Mouse (Mus musculus) cerebral cortex, adult 2 months (tissue): ENCODE results near the gene 1700084M14Rik.

ENCODE experiments used
- WGBS: fragments of 180-500 bp; shearing (Covaris S2); methylation state at CpG from one replicate; pipeline ENCODE4 v1.1.7; 2018; 5-methylcytosine and 5-hydroxymethylcytosine counted together

Gene 1700084M14Rik

DNA sequence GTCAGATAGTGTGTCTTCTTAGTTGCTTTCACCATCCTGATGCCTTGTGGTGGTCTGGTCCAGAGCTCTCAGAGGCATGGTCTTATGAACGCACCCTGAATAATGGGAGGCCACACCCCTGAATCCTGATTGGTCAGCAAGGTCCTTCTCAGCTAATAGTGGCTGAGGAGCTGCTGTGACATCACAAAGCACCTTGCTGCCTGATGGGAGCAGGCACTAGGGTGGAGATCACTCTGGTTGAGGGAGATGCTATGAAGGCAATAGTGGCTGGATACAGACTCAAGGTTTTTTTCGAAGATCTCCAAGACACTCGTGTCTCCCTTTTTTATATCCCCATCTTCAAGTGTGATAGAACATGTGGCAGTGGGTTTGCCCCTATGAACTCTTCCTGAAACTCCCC is at the start of gene 1700084M14Rik:
Gene 1700084M14Rik (minus strand): TSS at position 101 of the 400 bp plus-strand sequence.
- WGBS, result 80% methylated on average over 3 of the region's 3 CpGs
